Mouse (Mus musculus) thymus, adult 2 months (tissue): ENCODE results near the gene Nt5m. TPM values are rescaled to one million over a fixed set of nuclear protein-coding genes. Genes with fewer than 3 reads are reported as not detected.
A peak's percentile ranks its signal among the peaks of the same experiment; 100 is the strongest.

Experiments
- DNase-seq: peaks from one replicate; pipeline ENCODE4 v3.0.0; 2021
- H3K27ac ChIP-seq: fragments of 200-500 bp; 2 replicates; pipeline ENCODE4 v1.5.1; 2012; ENCODE audit warnings: low read length, control low read depth; ENCODE audit not compliant: control insufficient read depth, insufficient read depth
- H3K27me3 ChIP-seq: fragments of 200-500 bp; 2 replicates; pipeline ENCODE4 v1.6.1; 2012; ENCODE audit warnings: mild to moderate bottlenecking, low read length, moderate library complexity, mixed read lengths; ENCODE audit not compliant: control insufficient read depth, insufficient read depth
- H3K36me3 ChIP-seq: fragments of 200-500 bp; 2 replicates; pipeline ENCODE4 v1.6.1; 2012; ENCODE audit warnings: mild to moderate bottlenecking, low read length, moderate library complexity; ENCODE audit not compliant: control insufficient read depth, insufficient read depth
- H3K4me1 ChIP-seq: fragments of 200-500 bp; replicated peaks from 2 replicates; pipeline ENCODE4 v1.6.1; 2012; ENCODE audit warnings: low read length; ENCODE audit not compliant: control insufficient read depth, insufficient read depth
- H3K4me3 ChIP-seq: fragments of 200-500 bp; 2 replicates; pipeline ENCODE4 v1.5.1; 2012; ENCODE audit warnings: mild to moderate bottlenecking, low read length, control low read depth, moderate library complexity; ENCODE audit not compliant: control insufficient read depth, insufficient read depth
- CTCF ChIP-seq: fragments of 200-500 bp; IDR thresholded peaks from 2 replicates; pipeline ENCODE4 v1.5.1; 2012; ENCODE audit warnings: mild to moderate bottlenecking, control low read depth, low read length, moderate library complexity, borderline replicate concordance; ENCODE audit not compliant: control insufficient read depth, poor library complexity, insufficient read depth; ENCODE audit errors: extremely low read depth
- POLR2A ChIP-seq: fragments of 200-500 bp; IDR thresholded peaks from 2 replicates; pipeline ENCODE4 v1.6.1; 2012; ENCODE audit warnings: mild to moderate bottlenecking, low read length, control low read depth, moderate library complexity; ENCODE audit not compliant: control insufficient read depth, poor library complexity, insufficient read depth; ENCODE audit errors: extremely low read depth
- WGBS: fragments of 180-500 bp; shearing (Covaris S2); methylation state at CpG from one replicate; pipeline ENCODE4 v1.1.7; 2018; 5-methylcytosine and 5-hydroxymethylcytosine counted together
- polyA plus RNA-seq: library from polyadenylated mRNA; depleted of rRNA; stranded (reverse); fragments of >200 nt; gene quantifications from 2 replicates; pipeline ENCODE4 v1.2.3, GENCODE M21; 2012

Gene Nt5m
- polyA plus RNA-seq, 1 experiment, result 31.0 TPM

DNA sequence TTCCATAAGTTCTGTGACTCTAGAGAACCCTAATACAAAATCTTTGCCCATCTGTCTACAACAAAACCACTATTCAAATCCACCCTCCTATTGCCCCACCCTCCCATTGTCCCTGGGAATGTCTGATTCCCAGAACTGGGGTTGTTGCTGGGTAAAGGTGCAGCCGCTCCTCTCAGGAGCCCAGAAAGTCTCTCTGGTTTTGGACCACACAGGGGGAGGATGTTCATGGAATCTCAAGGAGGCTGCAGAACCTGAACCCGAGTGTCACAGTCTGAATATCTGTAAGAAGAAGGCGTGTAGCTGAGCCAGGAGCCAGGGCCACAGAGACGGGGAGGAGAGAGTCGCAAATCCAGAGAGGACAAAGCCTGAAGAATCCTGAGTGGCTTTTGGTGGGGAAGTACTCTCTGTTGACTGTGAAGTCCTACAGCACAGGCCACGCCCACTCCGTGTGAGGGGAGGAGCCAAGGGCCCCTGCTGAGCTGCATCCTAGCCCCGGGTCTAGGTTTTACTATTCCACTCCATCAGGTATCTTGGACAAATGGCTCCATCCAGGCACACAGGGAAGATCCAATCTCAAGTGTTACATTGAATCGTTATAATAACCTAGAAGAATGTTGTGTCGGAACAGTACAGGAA lies 54.0 kb downstream of the Nt5m start:
- H3K27ac ChIP-seq, result no peak overlapping the region
- H3K36me3 ChIP-seq, result no peaks in the 10 kb centered on the region
- no peak overlapping the region for H3K4me3 ChIP-seq
- TF ChIP-seq CTCF (no peak), POLR2A (no peak)
- H3K4me1 ChIP-seq, result no peaks in the 10 kb centered on the region
- DNase-seq, result peak; percentile 26
- 64% methylated on average over 10 of the region's 10 CpGs for WGBS
- no peaks in the 10 kb centered on the region for H3K27me3 ChIP-seq

DNA sequence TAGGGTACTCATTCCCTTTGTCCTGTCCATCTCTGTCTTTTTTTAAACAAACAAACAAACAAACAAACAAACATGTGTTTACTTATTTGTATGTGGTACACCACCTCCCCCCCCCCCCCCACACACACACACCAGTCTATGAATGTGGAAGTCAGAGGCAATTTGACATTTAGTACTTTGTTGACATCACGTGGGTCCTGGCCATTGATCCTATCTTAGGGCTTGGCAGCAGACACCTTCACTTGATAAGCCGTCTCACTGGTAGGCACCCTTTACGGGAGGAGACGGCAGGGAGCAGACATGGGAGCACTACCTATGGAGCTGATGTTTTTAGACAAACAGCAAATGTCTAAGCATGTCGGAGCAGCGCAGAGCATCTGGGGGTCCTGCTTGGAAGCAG lies 55.7 kb downstream of the Nt5m start:
- DNase-seq, result no peak
- H3K4me1 ChIP-seq, result no peaks in the 10 kb centered on the region
- 94% methylated on average over 6 of the region's 6 CpGs for WGBS
- H3K36me3 ChIP-seq, result no peaks in the 10 kb centered on the region
- H3K4me3 ChIP-seq, result no peak overlapping the region
- TF ChIP-seq CTCF (no peak), POLR2A (no peak)
- no peaks in the 10 kb centered on the region for H3K27me3 ChIP-seq
- H3K27ac ChIP-seq, result no peak overlapping the region

DNA sequence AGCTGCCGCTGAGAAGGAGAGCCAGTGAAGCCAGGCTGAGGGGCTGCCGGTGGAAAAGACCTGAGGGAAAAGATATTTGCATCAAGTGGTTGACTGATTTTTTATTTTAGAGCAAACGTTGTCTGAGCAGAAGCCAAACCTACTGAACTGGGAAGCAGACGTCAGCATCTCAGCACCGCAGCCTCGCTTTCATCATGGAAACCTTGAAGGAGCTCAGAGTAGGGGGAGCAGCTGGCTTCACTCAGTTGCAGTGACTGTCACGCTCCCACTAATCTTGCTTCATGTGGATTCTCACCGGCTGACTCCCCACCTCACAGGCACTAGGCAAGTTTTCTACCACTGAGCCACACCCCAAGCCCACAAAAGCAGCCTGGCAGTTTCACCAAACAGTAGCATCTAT lies 56.1 kb downstream of the Nt5m start:
- no peak for DNase-seq
- Histone ChIP-seq H3K27ac (no peak overlapping the region), H3K4me1 (no peaks in the 10 kb centered on the region), H3K36me3 (no peaks in the 10 kb centered on the region), H3K27me3 (no peaks in the 10 kb centered on the region), H3K4me3 (no peak overlapping the region)
- whole genome bisulfite sequencing, result 96% methylated on average over 8 of the region's 8 CpGs
- no peak for TF ChIP-seq POLR2A
- TF ChIP-seq CTCF, result no peak

DNA sequence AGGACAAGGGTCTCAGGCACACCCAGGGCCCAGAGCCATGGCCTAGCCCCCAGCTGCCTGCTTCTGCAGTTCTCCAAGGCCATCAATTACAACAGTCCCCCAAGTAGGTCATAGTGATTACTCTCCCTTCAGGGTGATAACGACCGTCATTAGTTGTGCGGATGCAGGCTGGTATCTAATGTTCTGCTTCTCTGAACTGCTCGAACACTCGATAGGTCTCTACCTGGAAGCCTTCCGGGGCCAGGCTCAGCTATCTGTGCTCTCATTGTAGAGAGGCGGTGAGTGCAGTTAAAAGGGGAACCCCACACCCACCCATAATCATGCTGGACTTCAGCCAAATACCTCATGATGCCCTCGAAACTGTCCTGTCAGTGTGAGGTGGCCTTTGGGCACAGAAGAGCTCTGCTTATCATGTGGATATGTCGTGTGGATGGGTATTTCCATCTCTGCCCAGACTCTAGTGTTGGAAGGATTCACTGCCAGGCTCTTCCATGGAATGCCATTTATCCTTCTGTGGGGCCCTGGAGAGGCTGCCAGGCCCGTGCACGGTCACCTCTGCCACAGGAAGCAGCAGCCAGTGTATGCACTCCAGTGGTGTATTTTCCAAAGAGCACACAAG lies 58.8 kb downstream of the Nt5m start:
- WGBS, result 86% methylated on average over 11 of the region's 11 CpGs
- Histone ChIP-seq H3K4me1 (no peaks in the 10 kb centered on the region), H3K27ac (no peak overlapping the region), H3K36me3 (no peaks in the 10 kb centered on the region), H3K4me3 (no peak overlapping the region), H3K27me3 (no peaks in the 10 kb centered on the region)
- no peak for DNase-seq
- TF ChIP-seq CTCF (no peak), POLR2A (no peak)

DNA sequence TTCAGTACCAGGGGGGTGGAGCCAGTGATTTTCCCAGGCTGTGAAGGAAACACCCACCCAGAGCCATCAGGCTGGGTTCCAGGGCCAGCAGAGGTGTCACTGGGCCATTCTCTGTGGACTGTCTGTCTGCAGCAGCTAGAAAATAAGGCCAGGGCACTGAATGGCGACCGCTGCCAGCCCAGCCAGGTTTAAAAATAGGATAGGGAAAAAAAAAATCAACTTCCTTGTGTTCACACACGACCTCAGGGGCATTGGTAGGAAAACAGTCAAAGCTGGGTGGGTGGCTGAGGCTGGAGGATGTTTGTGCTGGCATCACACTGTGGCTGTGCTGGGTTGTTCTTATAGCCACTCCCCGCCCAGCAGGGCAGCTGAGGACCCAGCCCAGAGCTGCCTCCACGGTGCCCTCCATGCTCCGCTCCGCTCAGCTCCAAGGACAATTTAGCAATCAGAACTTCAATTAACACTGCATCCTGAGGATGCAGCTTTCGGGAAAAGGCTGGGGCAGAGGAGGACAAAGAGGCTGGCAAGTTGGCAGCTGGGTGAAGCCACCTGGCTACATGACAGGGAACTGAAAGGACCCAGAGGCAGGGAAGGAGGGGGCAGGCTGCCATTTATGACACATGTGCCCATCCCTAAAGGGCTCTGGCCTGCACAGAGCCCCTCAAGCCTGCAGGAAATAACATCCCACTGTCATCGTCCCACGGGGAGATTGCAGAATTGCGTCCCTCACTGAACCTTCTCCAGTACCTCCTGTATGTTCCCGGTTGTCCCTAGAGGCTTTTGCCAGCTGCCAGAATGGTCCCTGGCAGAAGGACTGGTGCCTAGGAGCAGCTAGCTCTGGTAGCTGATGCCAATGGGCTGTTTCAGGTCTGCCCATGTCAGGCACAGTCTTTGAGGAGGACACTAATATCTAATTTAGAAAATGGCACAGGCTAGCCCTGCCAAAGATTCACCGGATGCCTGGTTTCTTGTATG lies 60.8 kb downstream of the Nt5m start:
- no peak for TF ChIP-seq CTCF
- TF ChIP-seq POLR2A, result no peak
- no peak overlapping the region for H3K4me3 ChIP-seq
- WGBS, result 61% methylated on average over 13 of the region's 13 CpGs
- H3K4me1 ChIP-seq, result no peaks in the 10 kb centered on the region
- DNase-seq, result no peak
- no peak overlapping the region for H3K27ac ChIP-seq
- H3K27me3 ChIP-seq, result no peaks in the 10 kb centered on the region
- H3K36me3 ChIP-seq, result no peaks in the 10 kb centered on the region

DNA sequence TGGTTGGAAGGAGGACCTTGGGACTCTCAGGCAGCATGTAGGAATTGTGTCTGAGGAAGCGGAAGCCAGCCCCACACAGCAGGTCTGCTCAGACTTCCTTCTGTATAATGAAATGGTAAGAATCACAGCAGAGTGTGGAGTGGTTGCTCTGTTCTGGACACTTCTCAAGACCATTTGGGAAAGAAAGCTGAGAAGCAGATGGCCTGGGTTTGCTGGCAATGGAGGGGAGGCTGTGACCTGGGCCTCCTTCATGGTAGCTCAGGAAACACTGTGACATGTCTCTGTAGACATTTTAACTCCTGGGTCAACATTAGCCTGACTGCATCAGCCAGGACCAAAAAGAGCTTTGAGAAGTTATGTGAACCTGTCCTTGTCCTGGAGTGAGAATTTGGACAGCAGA lies 61.7 kb downstream of the Nt5m start:
- no peaks in the 10 kb centered on the region for H3K36me3 ChIP-seq
- DNase-seq, result no peak
- no peaks in the 10 kb centered on the region for H3K4me1 ChIP-seq
- H3K27ac ChIP-seq, result no peak overlapping the region
- 100% methylated on average over 1 of the region's 1 CpGs for WGBS
- no peak for TF ChIP-seq POLR2A
- H3K4me3 ChIP-seq, result no peak overlapping the region
- no peaks in the 10 kb centered on the region for H3K27me3 ChIP-seq
